Mouse (Mus musculus) kidney, adult 9 months (tissue): ENCODE measurements around the gene Cabs1.

ENCODE experiments used
- DNase-seq: peaks from one replicate; pipeline ENCODE4 v3.0.0; 2022

The Cabs1 gene

DNA sequence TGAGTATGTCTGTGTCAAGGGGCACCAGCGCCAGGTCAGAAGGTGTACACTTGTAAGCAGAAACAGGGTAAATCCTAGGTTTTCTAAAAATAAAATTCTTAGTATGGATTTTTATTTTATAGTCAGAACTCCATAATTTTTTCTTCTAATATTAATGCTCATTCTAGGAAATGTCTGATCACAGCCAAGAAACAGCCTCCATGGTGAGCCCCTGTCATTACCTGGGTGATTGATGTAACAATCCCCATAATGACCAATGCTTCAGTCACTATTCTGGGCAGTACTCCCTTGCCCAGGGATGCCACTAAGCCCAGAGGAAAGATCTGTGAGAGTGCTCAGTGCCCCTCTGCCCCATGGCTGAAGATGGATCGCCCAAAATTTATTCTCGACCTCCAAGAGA, at the start of gene Cabs1:
Cabs1 (plus strand) TSS at position 301 of the 400 bp plus-strand sequence.
- DNase-seq, result no peak

DNA sequence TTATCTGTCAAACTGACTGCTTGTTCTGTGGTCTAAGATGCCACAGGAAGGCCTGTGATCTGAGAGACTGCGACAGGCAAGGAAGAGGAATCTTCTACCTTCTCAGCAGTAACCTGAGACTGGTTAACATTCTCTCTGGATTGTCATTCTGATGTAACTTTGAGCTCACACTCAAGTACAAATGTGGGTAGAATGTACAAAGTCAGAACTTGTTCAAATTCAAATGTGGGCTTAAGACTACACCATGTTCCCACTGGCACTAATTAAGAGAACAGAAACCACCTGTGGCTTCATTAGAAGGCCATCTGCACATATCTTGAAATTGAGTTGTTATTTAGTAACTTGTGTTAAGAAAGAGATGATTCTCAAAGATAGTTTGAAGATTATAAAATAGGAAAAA, 47.6 kb upstream of the Cabs1 start:
- no peak for DNase-seq

DNA sequence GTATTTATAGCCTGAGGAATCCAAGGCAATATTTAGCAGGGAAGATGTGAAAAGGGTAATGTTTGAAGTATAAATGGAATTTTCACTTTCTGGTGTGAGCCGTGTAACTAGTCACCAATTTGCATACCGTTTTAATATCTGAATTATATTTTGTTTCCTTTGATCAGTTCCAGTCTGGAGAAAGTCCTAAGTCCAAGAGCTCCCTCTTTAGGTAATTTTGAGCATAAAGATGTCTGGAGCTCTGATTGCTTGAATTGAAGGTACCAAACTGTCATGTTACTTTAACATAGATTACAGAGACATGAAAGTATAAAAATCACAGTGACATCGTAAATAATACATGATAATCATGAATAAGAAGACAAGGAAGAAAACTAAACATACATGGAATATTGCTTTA, 38.5 kb upstream of the Cabs1 start:
- no peak for DNase-seq

- no peak for DNase-seq
Observed at GRCm38 (mm10) chr5:87942515-87942914, 36.7 kb upstream of the Cabs1 start.

DNA sequence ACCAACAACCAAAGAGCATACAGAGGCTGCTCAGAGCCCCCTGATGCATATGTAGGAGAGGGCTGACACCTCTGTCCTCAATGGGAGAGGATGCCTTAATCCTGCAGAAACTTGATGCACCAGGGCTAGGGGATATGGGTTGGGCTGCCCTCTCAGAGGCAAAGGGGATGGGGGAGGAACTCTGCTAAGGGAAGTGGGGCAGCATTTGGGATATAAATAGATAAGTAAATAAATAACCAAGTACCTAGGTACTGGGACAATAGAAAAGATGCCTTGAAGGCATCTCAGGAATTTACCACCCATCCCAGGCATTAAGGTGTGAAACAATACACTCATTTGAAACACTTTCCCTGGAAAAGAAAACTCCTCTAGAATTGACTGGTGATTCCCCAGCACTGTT, 27.4 kb upstream of the Cabs1 start:
- DNase-seq, result no peak

- DNase-seq, result no peak
Observed at GRCm38 (mm10) chr5:87969201-87969600, 10.0 kb upstream of the Cabs1 start, which contains the start of the genes 2310003L06Rik and Gm28434. Gene 2310003L06Rik (plus strand): TSS chr5:87969459. Gene Gm28434 (plus strand): TSS chr5:87969517.

- no peak for DNase-seq
Observed at GRCm38 (mm10) chr5:87982468-87983214, 3.4 kb downstream of the Cabs1 start.

- no peak for DNase-seq
Observed at GRCm38 (mm10) chr5:88002249-88002648, 23.0 kb downstream of the Cabs1 start, which contains the start of gene Smr3a. Gene Smr3a (plus strand): TSS chr5:88002549.

GRCm38 (mm10) chr5:88005241-88005640, 26.0 kb downstream of the Cabs1 start:
- DNase-seq, result no peak
